Mouse (Mus musculus) C2C12 (cell line): ENCODE data around the gene Lrrc8b.

Experiments used
- CTCF ChIP-seq: IDR thresholded peaks from one replicate; pipeline ENCODE4 v1.5.1; 2011; ENCODE audit not compliant: control insufficient read depth, insufficient read depth, insufficient read length
- MAX ChIP-seq: IDR thresholded peaks from one replicate; pipeline ENCODE4 v1.6.1; 2011; ENCODE audit warnings: mild to moderate bottlenecking, control low read depth
- MYOG ChIP-seq: IDR thresholded peaks from one replicate; pipeline ENCODE4 v1.6.1; 2011; ENCODE audit not compliant: control insufficient read depth, insufficient read length; ENCODE audit errors: extremely low read depth
- USF1 ChIP-seq: IDR thresholded peaks from one replicate; pipeline ENCODE4 v1.6.1; 2011; ENCODE audit warnings: low read depth, mild to moderate bottlenecking, control low read depth, moderate library complexity

DNA sequence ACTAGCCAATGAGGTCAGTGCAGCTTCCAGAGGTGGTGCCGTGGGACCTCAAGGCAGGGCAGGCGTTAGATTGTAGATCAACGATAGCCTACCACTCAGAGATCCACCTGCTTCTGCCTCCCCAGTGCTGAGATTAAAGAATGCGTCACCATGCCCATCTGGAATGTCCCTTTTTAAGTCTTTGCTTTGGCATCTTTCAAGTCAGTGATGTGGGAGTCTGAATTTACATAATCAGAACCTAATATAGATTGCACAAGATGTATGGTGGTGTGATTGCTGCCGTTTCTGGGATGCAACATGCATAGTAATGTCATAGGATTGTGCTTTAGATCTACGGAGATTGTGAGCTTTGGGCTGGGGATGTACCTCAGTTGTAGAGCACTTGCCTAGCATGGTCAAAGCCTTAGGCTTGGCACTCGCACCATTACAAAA, 50.9 kb downstream of the Lrrc8b start:
- TF ChIP-seq MYOG (no peak), CTCF (no peak), USF1 (no peak), MAX (no peak)
